Mouse (Mus musculus): Measurements from ENCODE around the gene Ctsd. TPM values are rescaled to one million over a fixed set of nuclear protein-coding genes. Genes with fewer than 3 reads are reported as not detected.

Gene Ctsd
- polyA plus RNA-seq, 1 experiment from 2014 or later, result 408 TPM

- ATAC-seq (ENCODE audit: low read depth), result no peak
- H3K4me3 ChIP-seq (ENCODE audit: low read depth, low read length), result no peak overlapping the region
- no peak overlapping the region for H3K27ac ChIP-seq (ENCODE audit: low read length)
- H3K4me2 ChIP-seq (ENCODE audit: low read depth, low read length), result no peak overlapping the region
- no peaks in the 10 kb centered on the region for H3K27me3 ChIP-seq (ENCODE audit: control insufficient read depth, insufficient read depth, low read depth, low read length)
- H3K9me3 ChIP-seq (replicated peaks; ENCODE audit: control insufficient read depth, low read length), result no peaks in the 10 kb centered on the region
- H3K36me3 ChIP-seq (ENCODE audit: control insufficient read depth, insufficient read depth), result no peaks in the 10 kb centered on the region
- WGBS (ENCODE audit: insufficient replicate concordance), result 60% methylated on average over 3 of the region's 3 CpGs
- no peak overlapping the region for H3K9ac ChIP-seq (ENCODE audit: low read depth, low read length)
- peaks cover 21% of the 10 kb centered on the region for H3K4me1 ChIP-seq (ENCODE audit: control insufficient read depth, low read depth, low read length)
These were observed 59.3 kb downstream of the Ctsd start for GRCm38 (mm10) chr7:142328507-142328906.

DNA sequence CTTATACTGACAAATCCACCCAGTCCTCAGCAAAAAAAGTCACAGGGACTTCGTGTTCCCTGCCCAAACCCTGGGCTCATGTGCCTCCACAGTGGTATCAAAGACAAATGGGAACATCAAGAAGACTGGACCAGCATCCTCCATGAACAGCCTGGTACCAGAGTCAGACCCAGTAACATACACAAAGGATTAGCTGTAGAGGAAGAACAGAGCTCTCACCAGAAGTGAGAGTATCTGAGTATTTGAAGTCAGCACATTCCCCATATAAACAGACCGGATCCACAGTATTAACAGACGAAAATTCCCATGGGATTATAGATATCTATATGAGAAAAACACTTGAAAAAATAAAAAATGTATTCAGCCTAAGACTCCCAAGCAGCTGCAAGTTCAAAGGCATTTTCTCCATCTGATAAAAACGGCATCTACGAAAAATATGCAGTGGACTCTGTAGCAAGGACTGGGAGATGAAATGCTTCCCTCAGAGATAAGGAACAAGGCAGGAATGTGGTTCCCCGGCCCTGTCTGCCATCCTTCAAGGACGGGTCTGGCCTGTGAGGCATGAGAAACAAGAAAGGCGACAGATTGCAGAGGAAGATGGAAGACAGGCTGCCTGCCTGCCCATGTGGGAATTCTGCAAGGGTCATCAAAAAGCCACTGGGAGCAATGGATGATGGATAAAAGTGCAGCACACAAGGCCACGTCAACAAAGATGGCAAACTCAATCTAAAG, 61.0 kb downstream of the Ctsd start:
- H3K4me1 ChIP-seq (ENCODE audit: control insufficient read depth, low read depth, low read length), result peaks cover 16% of the 10 kb centered on the region
- no peak for ATAC-seq (ENCODE audit: low read depth)
- H3K27ac ChIP-seq (ENCODE audit: low read length), result 0 out of 2 replicates have a peak overlapping the region, but pooled peaks have one; percentile 17
- no peak overlapping the region for H3K9ac ChIP-seq (ENCODE audit: low read depth, low read length)
- no peaks in the 10 kb centered on the region for H3K36me3 ChIP-seq (ENCODE audit: control insufficient read depth, insufficient read depth)
- WGBS (ENCODE audit: insufficient replicate concordance), result 41% methylated on average over 9 of the region's 9 CpGs
- H3K9me3 ChIP-seq (replicated peaks; ENCODE audit: control insufficient read depth, low read length), result no peaks in the 10 kb centered on the region
- H3K27me3 ChIP-seq (ENCODE audit: control insufficient read depth, insufficient read depth, low read depth, low read length), result no peaks in the 10 kb centered on the region
- no peak overlapping the region for H3K4me3 ChIP-seq (ENCODE audit: low read depth, low read length)
- H3K4me2 ChIP-seq (ENCODE audit: low read depth, low read length), result no peak overlapping the region

Other genes with a start within 250 kb of the Ctsd start
- gene Gm45337, start 243.4 kb downstream of the Ctsd start, polyA plus RNA-seq (2015; fragmentation: Nextera tagmentation; extraction: Ambion mirVana), result not detected in 2 replicates
- not detected in 2 replicates for gene Gm29735, start 230.9 kb downstream of the Ctsd start, polyA plus RNA-seq (2015; fragmentation: Nextera tagmentation; extraction: Ambion mirVana)
- gene Gm4553, start 222.3 kb downstream of the Ctsd start, polyA plus RNA-seq (2015; fragmentation: Nextera tagmentation; extraction: Ambion mirVana), result not detected in 2 replicates
- gene Krtap5-2, start 212.0 kb downstream of the Ctsd start, polyA plus RNA-seq (2015; fragmentation: Nextera tagmentation; extraction: Ambion mirVana), result not detected in 2 replicates
- gene Gm10153, start 197.6 kb downstream of the Ctsd start, polyA plus RNA-seq (2015; fragmentation: Nextera tagmentation; extraction: Ambion mirVana), result not detected in 2 replicates
- not detected in 2 replicates for gene Krtap5-3, start 186.7 kb downstream of the Ctsd start, polyA plus RNA-seq (2015; fragmentation: Nextera tagmentation; extraction: Ambion mirVana)
- gene Gm7579, start 176.2 kb downstream of the Ctsd start, polyA plus RNA-seq (2015; fragmentation: Nextera tagmentation; extraction: Ambion mirVana), result not detected in 2 replicates
- gene Krtap5-5, start 158.1 kb downstream of the Ctsd start, polyA plus RNA-seq (2015; fragmentation: Nextera tagmentation; extraction: Ambion mirVana), result not detected in 2 replicates
- not detected in 2 replicates for gene Gm40460, start 147.0 kb downstream of the Ctsd start, polyA plus RNA-seq (2015; fragmentation: Nextera tagmentation; extraction: Ambion mirVana)
- gene Gm2431, start 129.7 kb downstream of the Ctsd start, polyA plus RNA-seq (2015; fragmentation: Nextera tagmentation; extraction: Ambion mirVana), result not detected in 2 replicates
- gene Gm4559, start 113.7 kb downstream of the Ctsd start, polyA plus RNA-seq (2015; fragmentation: Nextera tagmentation; extraction: Ambion mirVana), result not detected in 2 replicates
- not detected in 2 replicates for gene Krtap5-1, start 90.9 kb downstream of the Ctsd start, polyA plus RNA-seq (2015; fragmentation: Nextera tagmentation; extraction: Ambion mirVana)
- gene Krtap5-4, start 84.5 kb downstream of the Ctsd start, polyA plus RNA-seq (2015; fragmentation: Nextera tagmentation; extraction: Ambion mirVana), result not detected in 2 replicates
- gene Ifitm10, start 14.3 kb downstream of the Ctsd start, polyA plus RNA-seq (2015; fragmentation: Nextera tagmentation; extraction: Ambion mirVana), result 1.6 and 2.0 TPM in 2 replicates
- gene Gm49369, start 5.4 kb downstream of the Ctsd start, polyA plus RNA-seq (2015; fragmentation: Nextera tagmentation; extraction: Ambion mirVana), result 1.4 and 1.8 TPM in 2 replicates
- gene Syt8, start 46.8 kb upstream of the Ctsd start, polyA plus RNA-seq (2015; fragmentation: Nextera tagmentation; extraction: Ambion mirVana), result 0.14 TPM in 1 of 2 replicates, not detected in the other
- gene Tnni2, start 53.8 kb upstream of the Ctsd start, polyA plus RNA-seq (2015; fragmentation: Nextera tagmentation; extraction: Ambion mirVana), result 17.8 and 41.4 TPM in 2 replicates
- gene Lsp1, start 72.8 kb upstream of the Ctsd start, polyA plus RNA-seq (2015; fragmentation: Nextera tagmentation; extraction: Ambion mirVana), result 21.6 and 26.2 TPM in 2 replicates
- 13.0 and 31.5 TPM in 2 replicates for gene Tnnt3, start 110.8 kb upstream of the Ctsd start, polyA plus RNA-seq (2015; fragmentation: Nextera tagmentation; extraction: Ambion mirVana)
- gene Mrpl23, start 144.6 kb upstream of the Ctsd start, polyA plus RNA-seq (2015; fragmentation: Nextera tagmentation; extraction: Ambion mirVana), result 10.9 and 11.4 TPM in 2 replicates